Mouse (Mus musculus): ENCODE data around the gene Tiam1.
A peak's percentile ranks its signal among the peaks of the same experiment; 100 is the strongest.

DNA sequence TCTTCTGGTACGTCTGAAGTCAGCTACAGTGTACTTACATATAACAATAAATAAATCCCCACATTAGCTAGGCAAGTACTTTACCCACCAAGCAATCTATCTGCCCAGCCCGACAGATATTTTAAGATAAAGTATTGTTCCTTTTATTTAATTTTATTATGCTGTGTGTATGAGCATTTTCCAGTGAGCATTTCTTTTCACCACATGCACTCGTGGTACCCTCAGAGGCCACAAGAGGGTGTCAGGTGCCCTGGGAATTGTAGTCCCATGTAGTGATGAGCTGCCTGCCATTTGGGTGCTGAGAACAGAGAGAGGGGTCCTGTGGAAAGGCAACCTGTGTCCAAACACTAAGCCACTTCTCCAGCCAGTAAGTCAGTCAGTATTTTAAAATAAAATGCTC lies 8.0 kb downstream of the Tiam1 start:
- TF ChIP-seq POLR2A (IDR thresholded peaks at IDR 0.05; ENCODE audit: borderline replicate concordance, control insufficient read depth, low read depth, low read length) (no peak), CTCF (IDR thresholded peaks at IDR 0.05; ENCODE audit: control insufficient read depth, insufficient read depth, low read length) (peak; percentile 61)
